Mouse (Mus musculus) cerebellum, adult 11-12 months (tissue): ENCODE results near the gene Clp1.

Experiments used
- DNase-seq: peaks from one replicate; pipeline ENCODE4 v3.0.0; 2022

Clp1 gene

DNA sequence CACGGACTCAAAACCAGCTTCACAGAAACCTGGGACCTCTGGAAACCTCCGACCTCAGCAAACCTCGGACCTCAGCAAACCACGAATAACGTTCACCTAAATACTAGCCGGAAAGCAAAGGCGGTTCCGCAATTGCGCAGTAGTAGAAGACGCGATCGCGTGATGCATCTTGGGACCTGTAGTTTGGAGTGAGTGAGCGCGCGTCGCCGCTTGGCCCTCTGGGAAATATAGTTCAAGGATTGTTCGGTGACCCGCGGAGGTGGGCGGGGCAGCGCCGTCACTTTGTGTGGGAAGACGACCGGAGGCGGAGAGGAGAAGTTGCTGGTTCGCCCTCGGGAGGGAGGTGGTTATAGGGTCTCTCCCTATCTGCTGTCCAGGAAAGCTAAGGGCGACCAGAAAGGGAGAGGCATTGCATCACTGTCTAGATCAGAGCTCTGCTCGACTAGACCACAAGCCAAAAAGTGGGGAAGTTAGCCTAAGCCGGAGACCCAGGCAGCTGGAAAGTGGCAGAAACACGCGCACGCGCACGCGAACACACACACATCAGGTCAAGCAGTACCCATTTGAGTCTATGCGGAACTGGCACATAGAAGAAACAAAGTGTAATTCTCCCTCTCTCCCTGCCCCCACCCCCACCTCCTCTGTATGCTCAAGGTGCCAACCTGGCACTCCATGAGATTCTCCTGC lies at the start of gene Clp1:
Gene Clp1, minus strand, starts transcription at position 179 of the 687 bp plus-strand sequence.
- peak; percentile 94 for DNase-seq

- peak; percentile 22 for DNase-seq
Measured at GRCm38 (mm10) chr2:84775665-84776064, 48.5 kb upstream of the Clp1 start.

DNA sequence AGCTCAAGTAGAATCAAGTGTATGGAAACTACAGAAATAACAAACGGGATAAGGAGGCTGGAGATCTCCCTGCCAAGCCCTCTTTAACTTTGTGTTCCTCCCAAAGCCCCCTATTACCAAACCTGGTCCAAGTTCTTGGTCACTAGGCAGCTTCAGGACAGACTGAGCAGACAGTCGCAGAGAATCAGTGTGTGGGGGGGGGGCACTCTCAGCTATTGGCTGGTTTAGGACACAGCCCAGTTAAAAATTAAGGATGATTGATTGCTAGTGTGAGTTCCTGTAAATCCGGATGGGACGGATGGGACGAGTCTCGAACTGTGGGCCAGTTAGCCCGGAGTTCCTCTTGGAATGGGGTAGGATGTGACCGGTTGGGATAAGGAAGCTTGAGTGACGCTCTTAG lies 48.1 kb upstream of the Clp1 start, which contains the start of gene Serping1:
Gene Serping1, minus strand, starts transcription at position 204 of the 400 bp plus-strand sequence.
- DNase-seq, result peak; percentile 31

GRCm38 (mm10) chr2:84774751-84775150 lies 47.6 kb upstream of the Clp1 start:
- DNase-seq, result peak; percentile 86

- peak; percentile 10 for DNase-seq
Measured at GRCm38 (mm10) chr2:84773195-84773594, 46.0 kb upstream of the Clp1 start.

- DNase-seq, result no peak
Measured at GRCm38 (mm10) chr2:84772454-84772853, 45.3 kb upstream of the Clp1 start.

DNA sequence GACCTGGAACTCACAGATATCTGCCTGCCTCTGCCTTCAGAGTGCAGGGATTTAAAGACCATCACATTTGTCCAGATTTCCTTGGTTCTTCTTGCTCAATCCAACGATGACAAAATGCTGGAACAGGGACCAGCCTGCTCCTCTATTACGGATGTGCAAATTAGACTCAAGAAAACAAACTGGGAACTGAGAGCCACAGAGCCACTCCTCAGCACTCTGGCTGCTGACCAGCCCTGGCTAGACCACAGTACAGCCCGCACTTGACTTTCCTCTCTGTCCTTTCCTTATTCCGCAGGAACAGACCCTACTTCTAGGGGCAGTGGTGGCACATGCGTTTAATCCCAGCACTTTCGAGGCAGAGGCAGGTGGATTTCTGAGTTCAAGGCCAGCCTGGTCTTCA lies 43.4 kb upstream of the Clp1 start:
- no peak for DNase-seq

DNA sequence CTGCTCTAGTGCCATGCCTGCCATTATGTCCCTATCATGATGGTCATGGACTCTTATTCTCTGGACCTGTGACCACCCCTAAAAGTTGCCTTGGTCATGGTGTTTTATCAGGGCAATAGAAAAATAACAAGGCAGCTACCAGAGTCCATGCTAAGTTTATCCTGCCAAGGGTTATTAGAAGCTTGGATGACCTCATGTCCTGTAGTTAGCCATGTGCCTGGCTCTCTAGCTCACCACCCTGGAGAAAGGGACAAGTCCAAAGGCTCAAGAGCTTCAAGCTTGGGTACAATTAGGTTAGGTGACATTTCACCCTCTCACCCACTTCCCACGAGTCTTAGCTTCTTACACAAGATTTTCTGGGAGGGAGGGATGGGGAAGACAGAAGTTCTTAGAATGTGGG lies 35.7 kb upstream of the Clp1 start:
- DNase-seq, result no peak

- DNase-seq, result no peak
Measured at GRCm38 (mm10) chr2:84762295-84762694, 35.1 kb upstream of the Clp1 start.

GRCm38 (mm10) chr2:84761840-84762239 lies 34.7 kb upstream of the Clp1 start:
- no peak for DNase-seq

GRCm38 (mm10) chr2:84761309-84761708 lies 34.2 kb upstream of the Clp1 start:
- no peak for DNase-seq

- DNase-seq, result no peak
Measured at GRCm38 (mm10) chr2:84760777-84761176, 33.6 kb upstream of the Clp1 start.

GRCm38 (mm10) chr2:84758542-84759127 lies 31.5 kb upstream of the Clp1 start:
- peak; percentile 21 for DNase-seq

DNA sequence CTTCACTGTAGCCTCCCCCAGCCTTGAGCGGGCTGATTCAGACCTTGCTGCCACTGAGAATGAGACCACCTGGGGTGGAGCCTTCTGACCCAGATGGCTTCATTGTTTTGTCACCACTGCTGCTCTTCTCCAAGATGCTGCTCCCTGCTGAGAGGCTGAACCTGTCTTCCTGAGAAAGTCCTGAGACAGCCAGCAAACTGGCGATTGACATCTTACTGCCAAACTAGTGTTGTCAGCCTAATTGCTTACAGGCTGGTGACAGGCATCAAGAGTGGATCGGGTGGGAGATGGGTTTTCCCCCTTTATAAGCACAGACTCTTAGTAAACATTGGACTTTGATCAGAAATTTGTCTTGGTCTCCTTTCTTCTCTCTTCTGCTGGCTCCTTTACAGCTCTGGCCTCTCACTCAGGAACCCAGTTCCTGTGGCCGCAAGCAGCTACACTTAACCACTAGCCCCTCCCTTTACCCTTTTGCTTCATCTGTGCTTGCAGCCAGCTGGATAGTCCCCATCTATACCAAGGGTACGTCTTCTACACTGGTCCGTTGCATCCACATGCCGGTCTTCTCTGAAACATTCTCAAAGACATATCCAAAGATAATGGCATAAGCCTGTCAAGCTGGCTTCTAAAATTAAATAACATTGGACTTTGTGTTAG lies 30.0 kb upstream of the Clp1 start:
- no peak for DNase-seq

- DNase-seq, result no peak
Measured at GRCm38 (mm10) chr2:84756245-84756644, 29.1 kb upstream of the Clp1 start.

DNA sequence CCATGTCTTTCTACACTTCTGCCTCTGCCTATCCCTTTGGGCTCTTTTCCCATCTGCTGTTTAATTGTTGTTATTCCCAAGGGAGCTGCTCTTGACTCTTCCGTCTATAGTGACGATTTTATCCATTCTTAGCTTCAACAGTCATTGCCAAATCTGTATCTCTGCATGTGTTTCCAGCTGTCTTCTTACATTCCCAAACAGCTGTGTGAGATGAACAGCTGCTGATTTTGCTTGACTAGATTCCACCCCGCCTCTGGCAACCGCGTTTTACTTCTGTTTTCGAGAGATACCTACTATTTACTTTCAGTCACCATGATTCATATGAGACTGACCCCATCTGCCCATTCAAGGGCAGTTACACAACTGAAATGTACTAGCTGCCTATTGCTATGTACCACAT lies 23.0 kb upstream of the Clp1 start:
- DNase-seq, result no peak

- DNase-seq, result no peak
Measured at GRCm38 (mm10) chr2:84744126-84744525, 17.0 kb upstream of the Clp1 start.

DNA sequence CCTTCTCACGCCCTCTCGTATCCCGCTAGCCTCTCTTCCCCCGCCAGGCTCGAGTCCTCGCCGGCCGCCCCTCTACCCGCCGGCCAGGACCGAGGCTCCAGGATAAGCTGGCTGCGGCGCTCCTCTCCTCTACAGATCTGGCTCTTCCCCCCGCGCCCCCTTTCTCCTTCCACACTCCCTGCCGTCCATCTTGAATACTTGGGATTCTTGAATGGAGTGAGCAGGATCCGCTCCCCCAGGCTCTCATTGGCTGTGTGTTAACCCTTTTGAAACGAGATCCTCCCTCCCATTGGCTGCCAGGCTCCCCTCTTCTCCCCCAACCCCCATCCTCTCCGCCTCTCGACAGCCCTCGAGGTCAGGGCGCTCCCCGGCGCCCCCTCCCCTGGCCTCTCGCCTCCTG lies 16.4 kb upstream of the Clp1 start, which contains the start of gene Gm19426:
Gene Gm19426, minus strand, starts transcription at position 95 of the 400 bp plus-strand sequence.
- peak; percentile 82 for DNase-seq

- peak; percentile 60 for DNase-seq
Measured at GRCm38 (mm10) chr2:84742451-84743283, 15.5 kb upstream of the Clp1 start.

GRCm38 (mm10) chr2:84741841-84742450 lies 14.8 kb upstream of the Clp1 start:
- DNase-seq, result peak; percentile 37

GRCm38 (mm10) chr2:84740608-84741333 lies 13.6 kb upstream of the Clp1 start:
- DNase-seq, result no peak
